Mouse (Mus musculus): ENCODE measurements around the gene Map3k7. TPM values are rescaled to one million over a fixed set of nuclear protein-coding genes. Genes with fewer than 3 reads are reported as not detected.
A peak's percentile ranks its signal among the peaks of the same experiment; 100 is the strongest.

Gene Map3k7
- polyA plus RNA-seq, 1 experiment from 2014 or later = 40.3 TPM

- peaks cover 41% of the 10 kb centered on the region for H3K4me1 ChIP-seq (replicated peaks)
- WGBS = 5% methylated on average over 5 of the region's 5 CpGs
- no peaks in the 10 kb centered on the region for H3K27me3 ChIP-seq (ENCODE audit: insufficient read depth, poor library complexity, severe bottlenecking)
- DNase-seq (ENCODE audit: low spot score) = peak; percentile 46
- peak overlapping the region; percentile 71; the same call in 1 of the 2 replicates for H3K27ac ChIP-seq
- H3K4me3 ChIP-seq = no peak overlapping the region
- no peaks in the 10 kb centered on the region for H3K9me3 ChIP-seq
- no peaks in the 10 kb centered on the region for H3K36me3 ChIP-seq
Observed at GRCm38 (mm10) chr4:32045234-32045633, 81.3 kb downstream of the Map3k7 start.

- 71% methylated on average over 4 of the region's 4 CpGs for WGBS
- Histone ChIP-seq H3K4me3 (no peak overlapping the region), H3K4me1 (replicated peaks) (peaks cover 12% of the 10 kb centered on the region), H3K27me3 (ENCODE audit: insufficient read depth, poor library complexity, severe bottlenecking) (no peaks in the 10 kb centered on the region), H3K27ac (no peak overlapping the region), H3K36me3 (no peaks in the 10 kb centered on the region), H3K9me3 (no peaks in the 10 kb centered on the region)
- DNase-seq (ENCODE audit: low spot score) = no peak
Observed at GRCm38 (mm10) chr4:32049824-32050223, 85.9 kb downstream of the Map3k7 start.

DNA sequence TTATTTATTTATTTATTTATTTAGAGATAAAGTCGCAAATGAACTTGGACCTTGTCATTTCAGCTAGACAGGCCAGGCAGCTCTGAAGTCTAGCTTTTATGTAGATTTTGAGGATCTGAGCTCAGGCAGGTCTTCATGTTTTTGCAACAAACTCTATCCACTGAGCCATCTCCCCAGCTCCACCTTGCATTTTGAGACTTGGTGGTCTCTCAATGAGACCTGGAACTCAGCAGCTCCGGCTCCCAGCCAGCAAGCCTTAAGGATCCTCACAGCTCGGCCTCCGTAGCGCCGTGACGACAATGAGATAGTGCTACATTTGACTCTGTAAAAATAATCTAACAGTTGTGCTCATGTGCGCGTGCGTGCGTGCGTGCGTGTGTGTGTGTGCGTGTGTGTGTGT, 89.3 kb downstream of the Map3k7 start:
- no peak for DNase-seq (ENCODE audit: low spot score)
- H3K4me1 ChIP-seq (replicated peaks) = peaks cover 10% of the 10 kb centered on the region
- no peaks in the 10 kb centered on the region for H3K9me3 ChIP-seq
- 93% methylated on average over 14 of the region's 14 CpGs for WGBS
- no peak overlapping the region for H3K4me3 ChIP-seq
- H3K36me3 ChIP-seq = no peaks in the 10 kb centered on the region
- H3K27ac ChIP-seq = no peak overlapping the region
- 0 out of 2 replicates have a peak, but pooled peaks cover 2% of the 10 kb centered on the region for H3K27me3 ChIP-seq (ENCODE audit: insufficient read depth, poor library complexity, severe bottlenecking)

DNA sequence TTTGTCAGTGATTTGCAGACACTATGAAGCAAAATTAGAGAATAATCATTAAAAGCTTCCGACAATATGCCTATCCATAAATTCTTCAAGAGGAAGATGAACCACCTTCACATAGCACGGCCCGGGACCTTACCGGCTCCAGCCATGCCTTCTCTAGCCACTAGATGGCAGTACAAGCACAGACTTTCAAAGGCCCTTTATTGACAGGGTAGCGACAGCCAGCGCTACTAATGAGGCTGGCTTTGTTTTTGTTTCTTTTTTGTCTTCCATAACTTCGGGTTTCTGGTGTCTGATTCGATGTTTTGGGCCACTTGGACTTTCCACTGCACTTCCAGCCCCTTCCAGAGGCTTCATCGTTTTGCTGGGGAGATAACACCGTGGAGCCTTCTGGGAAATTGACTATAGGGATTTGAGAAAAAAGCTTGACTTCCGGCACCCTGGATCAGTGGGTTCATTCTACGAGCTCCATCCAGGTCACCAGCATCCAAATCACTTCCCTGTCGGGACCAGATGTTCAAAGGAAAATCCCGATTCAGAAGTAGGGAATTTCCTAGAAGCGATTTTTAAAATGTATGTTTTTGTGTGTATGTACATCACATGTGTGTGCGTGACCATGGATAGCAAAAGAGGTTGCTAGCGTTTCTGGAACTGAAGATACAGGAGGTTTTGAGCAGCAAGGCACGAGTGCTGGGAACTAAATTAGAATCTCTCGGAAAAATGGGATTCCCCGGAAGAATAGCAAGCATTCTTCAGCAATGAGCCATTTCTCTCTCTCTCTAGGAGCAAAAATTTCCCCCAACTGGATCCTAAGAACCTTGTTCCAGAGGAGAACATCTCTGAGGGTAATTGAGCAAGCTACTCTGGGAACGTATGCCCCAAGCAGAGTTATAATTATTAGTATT, 91.5 kb downstream of the Map3k7 start:
- no peaks in the 10 kb centered on the region for H3K36me3 ChIP-seq
- H3K4me1 ChIP-seq (replicated peaks) = peaks cover 10% of the 10 kb centered on the region
- WGBS = 29% methylated on average over 21 of the region's 21 CpGs
- DNase-seq (ENCODE audit: low spot score) = peak; percentile 82
- H3K27me3 ChIP-seq (ENCODE audit: insufficient read depth, poor library complexity, severe bottlenecking) = 0 out of 2 replicates have a peak, but pooled peaks cover 2% of the 10 kb centered on the region
- H3K4me3 ChIP-seq = peak overlapping the region; percentile 47
- no peaks in the 10 kb centered on the region for H3K9me3 ChIP-seq
- H3K27ac ChIP-seq = peak overlapping the region; percentile 86

DNA sequence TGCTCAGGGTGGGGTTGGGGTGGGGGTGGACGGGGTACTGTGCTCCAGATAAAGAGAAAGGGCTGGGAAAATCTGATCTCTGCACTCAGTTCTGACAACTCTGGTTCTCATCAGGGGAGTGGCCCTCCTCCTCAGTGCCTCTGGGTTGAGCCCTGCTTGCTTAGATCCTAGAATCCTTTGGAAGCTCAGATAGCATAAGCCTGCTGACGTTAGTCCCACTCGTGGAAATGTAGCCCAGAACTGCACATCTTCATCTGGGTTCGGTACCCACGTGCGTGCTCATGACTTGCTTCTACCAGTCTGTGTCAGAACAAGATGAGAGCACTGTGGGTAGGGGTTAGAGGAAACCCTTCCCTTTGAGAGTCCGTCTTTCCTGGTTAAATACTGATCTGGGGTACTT, 92.5 kb downstream of the Map3k7 start:
- H3K27ac ChIP-seq = no peak overlapping the region
- peaks cover 13% of the 10 kb centered on the region for H3K4me1 ChIP-seq (replicated peaks)
- no peak for DNase-seq (ENCODE audit: low spot score)
- 78% methylated on average over 7 of the region's 7 CpGs for WGBS
- H3K36me3 ChIP-seq = no peaks in the 10 kb centered on the region
- no peak overlapping the region for H3K4me3 ChIP-seq
- no peaks in the 10 kb centered on the region for H3K9me3 ChIP-seq
- H3K27me3 ChIP-seq (ENCODE audit: insufficient read depth, poor library complexity, severe bottlenecking) = 0 out of 2 replicates have a peak, but pooled peaks cover 2% of the 10 kb centered on the region

DNA sequence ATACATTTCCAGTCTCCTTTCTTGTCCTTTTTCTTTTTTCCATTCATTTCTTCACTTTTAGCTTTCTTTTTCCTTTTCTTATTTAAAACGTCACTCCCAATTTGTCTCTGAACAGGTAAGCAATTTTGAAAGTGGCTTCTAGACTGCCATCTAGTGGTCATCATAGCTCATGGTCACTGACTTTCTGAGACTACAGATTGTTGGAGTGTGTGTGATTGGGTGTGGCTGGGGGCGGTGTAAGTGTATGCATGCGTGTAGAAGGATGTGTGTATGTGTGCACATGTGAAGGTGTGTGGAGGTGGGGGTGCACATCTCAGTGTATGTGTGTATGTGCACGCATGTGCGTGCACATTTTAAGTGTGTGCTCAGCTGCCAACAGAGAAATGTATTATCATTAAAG, 93.2 kb downstream of the Map3k7 start:
- Histone ChIP-seq H3K4me1 (replicated peaks) (peaks cover 20% of the 10 kb centered on the region), H3K9me3 (no peaks in the 10 kb centered on the region), H3K27me3 (ENCODE audit: insufficient read depth, poor library complexity, severe bottlenecking) (0 out of 2 replicates have a peak, but pooled peaks cover 2% of the 10 kb centered on the region), H3K27ac (no peak overlapping the region), H3K36me3 (no peaks in the 10 kb centered on the region), H3K4me3 (no peak overlapping the region)
- 50% methylated on average over 5 of the region's 5 CpGs for WGBS
- no peak for DNase-seq (ENCODE audit: low spot score)

- H3K4me3 ChIP-seq = no peak overlapping the region
- 0 out of 2 replicates have a peak, but pooled peaks cover 2% of the 10 kb centered on the region for H3K27me3 ChIP-seq (ENCODE audit: insufficient read depth, poor library complexity, severe bottlenecking)
- no peaks in the 10 kb centered on the region for H3K9me3 ChIP-seq
- H3K4me1 ChIP-seq (replicated peaks) = peaks cover 15% of the 10 kb centered on the region
- H3K36me3 ChIP-seq = no peaks in the 10 kb centered on the region
- 90% methylated on average over 4 of the region's 4 CpGs for WGBS
- DNase-seq (ENCODE audit: low spot score) = no peak
- H3K27ac ChIP-seq = no peak overlapping the region
Observed at GRCm38 (mm10) chr4:32060686-32061085, 96.8 kb downstream of the Map3k7 start.

DNA sequence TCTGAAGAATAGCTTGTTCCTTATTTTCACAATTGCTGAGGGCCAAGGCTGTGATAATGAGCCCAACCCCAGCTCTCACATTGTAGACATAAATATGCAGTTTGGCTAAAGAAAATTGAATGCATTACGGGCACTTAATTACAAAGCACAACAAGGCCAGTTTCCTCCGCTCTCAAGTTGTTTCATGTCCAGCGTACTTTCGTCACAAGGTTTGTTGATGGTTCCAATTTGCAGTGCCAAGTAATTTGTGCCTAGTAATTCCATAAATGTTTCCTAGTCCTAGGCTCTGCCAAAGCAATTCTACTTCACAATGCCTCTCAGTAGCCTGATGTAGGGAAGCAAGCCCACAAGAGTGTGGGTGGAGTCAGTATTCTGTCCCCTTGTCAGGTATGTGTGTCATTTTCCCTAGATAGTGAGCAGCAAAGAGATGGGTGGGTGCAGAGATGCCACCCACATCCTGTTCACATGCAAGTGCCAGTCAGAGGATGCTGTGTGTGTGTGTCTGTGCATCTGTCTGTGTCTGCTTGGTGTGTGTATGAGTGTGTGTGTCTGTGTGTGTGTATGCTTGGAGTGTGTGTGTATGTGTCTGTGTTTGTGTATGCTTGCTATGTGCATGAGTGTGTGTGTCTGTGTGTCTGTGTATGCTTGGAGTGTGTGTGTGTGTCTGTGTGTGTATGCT, 98.6 kb downstream of the Map3k7 start:
- 93% methylated on average over 4 of the region's 4 CpGs for WGBS
- Histone ChIP-seq H3K4me1 (replicated peaks) (peaks cover 10% of the 10 kb centered on the region), H3K36me3 (no peaks in the 10 kb centered on the region), H3K27ac (no peak overlapping the region), H3K9me3 (no peaks in the 10 kb centered on the region), H3K27me3 (ENCODE audit: insufficient read depth, poor library complexity, severe bottlenecking) (no peaks in the 10 kb centered on the region), H3K4me3 (no peak overlapping the region)
- DNase-seq (ENCODE audit: low spot score) = no peak

DNA sequence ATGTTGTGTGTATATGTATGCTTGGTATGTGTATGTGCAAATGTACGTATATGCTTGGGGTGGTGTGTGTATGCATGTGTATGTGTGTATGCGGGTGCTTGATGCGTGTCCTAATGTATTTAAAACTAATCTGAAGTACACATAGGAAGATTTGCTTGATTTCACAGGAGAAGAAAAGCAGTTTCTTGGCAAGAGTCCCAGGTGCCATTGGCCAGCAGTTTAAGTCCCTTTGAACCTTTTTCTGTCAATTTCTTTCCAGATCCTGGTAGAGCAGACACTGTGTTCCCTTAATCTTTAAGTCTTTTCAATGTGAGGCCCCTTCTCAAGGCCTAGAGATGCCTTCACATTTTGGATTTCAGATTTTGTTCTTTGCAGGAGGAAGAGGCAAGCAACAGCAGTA, 99.4 kb downstream of the Map3k7 start:
- Histone ChIP-seq H3K27me3 (ENCODE audit: insufficient read depth, poor library complexity, severe bottlenecking) (no peaks in the 10 kb centered on the region), H3K9me3 (no peaks in the 10 kb centered on the region), H3K27ac (no peak overlapping the region), H3K36me3 (no peaks in the 10 kb centered on the region), H3K4me3 (no peak overlapping the region), H3K4me1 (replicated peaks) (peaks cover 10% of the 10 kb centered on the region)
- no peak for DNase-seq (ENCODE audit: low spot score)
- WGBS = 92% methylated on average over 3 of the region's 3 CpGs
